In genomic region chr11:68975085-68975484, GRCm38 (mm10) we compare ENCODE assay signal across 8 mouse cellular contexts. TPM values are rescaled to one million over a fixed set of nuclear protein-coding genes. Genes with fewer than 3 reads are reported as not detected.
DNase-seq lines count a peak whose midpoint lies in the region; ATAC-seq and TF ChIP-seq lines count a peak whose summit lies in the region.

Gene Rangrf (minus strand): TSS chr11:68975185.

- intact Hi-C loops in left cerebral cortex, postnatal 14 days (cut with DNase I), result no loop called here

- H3K27ac ChIP-seq in embryonic facial prominence, embryonic 10.5 days (replicated peaks), result no peak within 1 kb of the TSS
- H3K27ac ChIP-seq in heart, embryonic 13.5 days (replicated peaks), result no peak within 1 kb of the TSS
- no peak within 1 kb of the TSS for H3K27ac ChIP-seq in neural tube, embryonic 13.5 days (replicated peaks)

- peaks cover 4% of the 10 kb centered on the region; the same call in 1 of the 2 replicates for H3K27me3 ChIP-seq in embryonic facial prominence, embryonic 10.5 days (replicated peaks; ENCODE audit: low read depth, poor library complexity, severe bottlenecking)
- peaks cover 6% of the 10 kb centered on the region; the same call in 1 of the 2 replicates for H3K27me3 ChIP-seq in heart, embryonic 13.5 days (replicated peaks)
- no peaks in the 10 kb centered on the region for H3K27me3 ChIP-seq in neural tube, embryonic 13.5 days

- H3K9ac ChIP-seq in heart, embryonic 13.5 days, result peak within 1 kb of the TSS; percentile 74
- H3K9ac ChIP-seq in neural tube, embryonic 13.5 days, result peak within 1 kb of the TSS; percentile 58; the same call in 1 of the 2 replicates

- ATAC-seq in heart, embryonic 13.5 days (ENCODE audit: extremely low read depth, insufficient number of reproducible peaks, low FRiP score, low TSS enrichment), result no peak
- no peak for ATAC-seq in neural tube, embryonic 13.5 days (ENCODE audit: low read depth)

- peaks cover 10% of the 10 kb centered on the region for H3K4me1 ChIP-seq in lung, adult 2 months (ENCODE audit: control insufficient read depth, insufficient read depth, low read length)
- peaks cover 21% of the 10 kb centered on the region for H3K4me1 ChIP-seq in embryonic facial prominence, embryonic 10.5 days
- peaks cover 31% of the 10 kb centered on the region for H3K4me1 ChIP-seq in heart, embryonic 13.5 days
- H3K4me1 ChIP-seq in neural tube, embryonic 13.5 days (replicated peaks), result peaks cover 13% of the 10 kb centered on the region

- H3K4me3 ChIP-seq in lung, adult 2 months (replicated peaks; ENCODE audit: extremely low read depth, low read depth, low read length), result no peak within 1 kb of the TSS
- peak within 1 kb of the TSS; percentile 63 for H3K4me3 ChIP-seq in embryonic facial prominence, embryonic 10.5 days
- peak within 1 kb of the TSS; percentile 59 for H3K4me3 ChIP-seq in heart, embryonic 13.5 days
- H3K4me3 ChIP-seq in neural tube, embryonic 13.5 days, result peak within 1 kb of the TSS; percentile 45

- no peak for TF ChIP-seq POLR2A in lung, adult 2 months (IDR thresholded peaks at IDR 0.05; ENCODE audit: borderline replicate concordance, extremely low read depth, low read depth, low read length)

- no peak for DNase-seq in lung, adult 2 months
- DNase-seq in lung, postnatal 36 days, result no peak
- no peak for DNase-seq in embryonic facial prominence, embryonic 10.5 days (ENCODE audit: low spot score)
- no peak for DNase-seq in left cerebral cortex, postnatal 14 days (ENCODE audit: low spot score in 2 of 2)
- DNase-seq in thymus, postnatal 4 days, result no peak
- DNase-seq in thymus, postnatal 14 days, result no peak

- H3K36me3 ChIP-seq in embryonic facial prominence, embryonic 10.5 days (replicated peaks), result no peaks in the 10 kb centered on the region; the same call in 1 of the 2 replicates
- no peaks in the 10 kb centered on the region for H3K36me3 ChIP-seq in heart, embryonic 13.5 days
- H3K36me3 ChIP-seq in neural tube, embryonic 13.5 days, result no peaks in the 10 kb centered on the region

- peak within 1 kb of the TSS; percentile 69 for H3K4me2 ChIP-seq in heart, embryonic 13.5 days
- H3K4me2 ChIP-seq in neural tube, embryonic 13.5 days, result peak within 1 kb of the TSS; percentile 61

- H3K9me3 ChIP-seq in embryonic facial prominence, embryonic 10.5 days, result no peaks in the 10 kb centered on the region
- H3K9me3 ChIP-seq in heart, embryonic 13.5 days, result no peaks in the 10 kb centered on the region
- H3K9me3 ChIP-seq in neural tube, embryonic 13.5 days, result no peaks in the 10 kb centered on the region

- WGBS in lung, adult 2 months, result 79% methylated on average over 7 of the region's 7 CpGs
- 83% methylated on average over 7 of the region's 7 CpGs for WGBS in embryonic facial prominence, embryonic 10.5 days
- 74% methylated on average over 7 of the region's 7 CpGs for WGBS in heart, embryonic 13.5 days
- 82% methylated on average over 7 of the region's 7 CpGs for WGBS in neural tube, embryonic 13.5 days

- TF ChIP-seq CTCF in lung, adult 2 months (IDR thresholded peaks at IDR 0.05; ENCODE audit: insufficient read depth, low read length), result no peak

RNA-seq across cellular contexts. Expression of gene Rangrf, which starts in this region (rescaled TPM):
- 11.6 and 15.4 TPM in 2 replicates for polyA plus RNA-seq in lung, adult 2 months (2012; rRNA removed)
- 87.7 and 93.0 TPM in 2 replicates for polyA plus RNA-seq in embryonic facial prominence, embryonic 10.5 days (2016; fragmentation: Nextera tagmentation; extraction: Ambion mirVana)
- polyA plus RNA-seq in heart, embryonic 13.5 days (2015; fragmentation: Nextera tagmentation; extraction: Ambion mirVana), result 67.9 and 75.5 TPM in 2 replicates
- total RNA-seq in left cerebral cortex, postnatal 14 days (2021), result 10 to 100 TPM; 14.6 to 17.2 TPM
- 27.6 and 33.7 TPM in 2 replicates for polyA plus RNA-seq in neural tube, embryonic 13.5 days (2015; fragmentation: Nextera tagmentation; extraction: Ambion mirVana)
